Mouse (Mus musculus): ENCODE measurements around the gene Rpe. TPM values are rescaled to one million over a fixed set of nuclear protein-coding genes. Genes with fewer than 3 reads are reported as not detected.

Gene Rpe
- polyA plus RNA-seq, 1 experiment = 17.6 TPM

GRCm38 (mm10) chr1:66700149-66700692 is 410 bp upstream of the Rpe start:
- Histone ChIP-seq H3K4me3 (ENCODE audit: insufficient read depth, low read depth, low read length) (peak overlapping the region; percentile 88; the same call in 1 of the 2 replicates), H3K36me3 (ENCODE audit: control insufficient read depth, insufficient read depth, low read length) (no peaks in the 10 kb centered on the region), H3K27ac (ENCODE audit: insufficient read depth, low read depth, low read length) (peak overlapping the region; percentile 52; the same call in 1 of the 2 replicates), H3K4me1 (ENCODE audit: control insufficient read depth, insufficient read depth, low read length) (peaks cover 12% of the 10 kb centered on the region), H3K27me3 (replicated peaks; ENCODE audit: control insufficient read depth, insufficient read depth, low read length) (no peaks in the 10 kb centered on the region)
- TF ChIP-seq CTCF (conservative IDR thresholded peaks at IDR 0.05; ENCODE audit: insufficient read depth, insufficient read length, low read depth, low read length) = no peak
- no peak for TF ChIP-seq POLR2A (IDR thresholded peaks at IDR 0.05; ENCODE audit: low read depth, low read length)
- WGBS = 41% methylated on average over 5 of the region's 5 CpGs
- DNase-seq = no peak

- WGBS = 23% methylated on average over 2 of the region's 2 CpGs
Measured at GRCm38 (mm10) chr1:66701576-66701940, 927 bp downstream of the Rpe start.

GRCm38 (mm10) chr1:66702623-66703345 is 2.2 kb downstream of the Rpe start:
- H3K4me3 ChIP-seq (ENCODE audit: insufficient read depth, low read depth, low read length) = no peak overlapping the region
- peaks cover 12% of the 10 kb centered on the region for H3K4me1 ChIP-seq (ENCODE audit: control insufficient read depth, insufficient read depth, low read length)
- H3K27ac ChIP-seq (ENCODE audit: insufficient read depth, low read depth, low read length) = no peak overlapping the region
- 83% methylated on average over 4 of the region's 4 CpGs for WGBS
- TF ChIP-seq CTCF (conservative IDR thresholded peaks at IDR 0.05; ENCODE audit: insufficient read depth, insufficient read length, low read depth, low read length) (no peak), POLR2A (IDR thresholded peaks at IDR 0.05; ENCODE audit: low read depth, low read length) (no peak)
- no peaks in the 10 kb centered on the region for H3K27me3 ChIP-seq (replicated peaks; ENCODE audit: control insufficient read depth, insufficient read depth, low read length)
- no peaks in the 10 kb centered on the region; the same call in 1 of the 2 replicates for H3K36me3 ChIP-seq (ENCODE audit: control insufficient read depth, insufficient read depth, low read length)
- DNase-seq = no peak

More at GRCm38 (mm10) chr1:66701576-66701940, 927 bp downstream of the Rpe start:
- Histone ChIP-seq H3K27ac (ENCODE audit: insufficient read depth, low read depth, low read length) (no peak overlapping the region), H3K4me1 (ENCODE audit: control insufficient read depth, insufficient read depth, low read length) (peaks cover 12% of the 10 kb centered on the region), H3K36me3 (ENCODE audit: control insufficient read depth, insufficient read depth, low read length) (no peaks in the 10 kb centered on the region), H3K4me3 (ENCODE audit: insufficient read depth, low read depth, low read length) (peak overlapping the region; percentile 88), H3K27me3 (replicated peaks; ENCODE audit: control insufficient read depth, insufficient read depth, low read length) (no peaks in the 10 kb centered on the region)
- TF ChIP-seq CTCF (conservative IDR thresholded peaks at IDR 0.05; ENCODE audit: insufficient read depth, insufficient read length, low read depth, low read length) = no peak
- no peak for TF ChIP-seq POLR2A (IDR thresholded peaks at IDR 0.05; ENCODE audit: low read depth, low read length)
- no peak for DNase-seq

GRCm38 (mm10) chr1:66704523-66704922 is 3.9 kb downstream of the Rpe start:
- no peak overlapping the region for H3K27ac ChIP-seq (ENCODE audit: insufficient read depth, low read depth, low read length)
- H3K4me3 ChIP-seq (ENCODE audit: insufficient read depth, low read depth, low read length) = no peak overlapping the region
- no peaks in the 10 kb centered on the region; the same call in 1 of the 2 replicates for H3K36me3 ChIP-seq (ENCODE audit: control insufficient read depth, insufficient read depth, low read length)
- no peak for DNase-seq
- H3K4me1 ChIP-seq (ENCODE audit: control insufficient read depth, insufficient read depth, low read length) = peaks cover 12% of the 10 kb centered on the region
- 37% methylated on average over 6 of the region's 6 CpGs for WGBS
- no peaks in the 10 kb centered on the region for H3K27me3 ChIP-seq (replicated peaks; ENCODE audit: control insufficient read depth, insufficient read depth, low read length)
- TF ChIP-seq POLR2A (IDR thresholded peaks at IDR 0.05; ENCODE audit: low read depth, low read length) (no peak), CTCF (conservative IDR thresholded peaks at IDR 0.05; ENCODE audit: insufficient read depth, insufficient read length, low read depth, low read length) (no peak)

- Histone ChIP-seq H3K4me3 (ENCODE audit: insufficient read depth, low read depth, low read length) (no peak overlapping the region), H3K27ac (ENCODE audit: insufficient read depth, low read depth, low read length) (no peak overlapping the region), H3K27me3 (replicated peaks; ENCODE audit: control insufficient read depth, insufficient read depth, low read length) (no peaks in the 10 kb centered on the region), H3K4me1 (ENCODE audit: control insufficient read depth, insufficient read depth, low read length) (no peaks in the 10 kb centered on the region), H3K36me3 (ENCODE audit: control insufficient read depth, insufficient read depth, low read length) (peaks cover 4% of the 10 kb centered on the region)
- no peak for TF ChIP-seq CTCF (conservative IDR thresholded peaks at IDR 0.05; ENCODE audit: insufficient read depth, insufficient read length, low read depth, low read length)
- no peak for TF ChIP-seq POLR2A (IDR thresholded peaks at IDR 0.05; ENCODE audit: low read depth, low read length)
- WGBS = 93% methylated on average over 3 of the region's 3 CpGs
- no peak for DNase-seq
Measured at GRCm38 (mm10) chr1:66712859-66713258, 12.2 kb downstream of the Rpe start.

- Histone ChIP-seq H3K4me3 (ENCODE audit: insufficient read depth, low read depth, low read length) (no peak overlapping the region), H3K27ac (ENCODE audit: insufficient read depth, low read depth, low read length) (no peak overlapping the region), H3K4me1 (ENCODE audit: control insufficient read depth, insufficient read depth, low read length) (no peaks in the 10 kb centered on the region), H3K36me3 (ENCODE audit: control insufficient read depth, insufficient read depth, low read length) (peaks cover 5% of the 10 kb centered on the region), H3K27me3 (replicated peaks; ENCODE audit: control insufficient read depth, insufficient read depth, low read length) (no peaks in the 10 kb centered on the region)
- TF ChIP-seq POLR2A (IDR thresholded peaks at IDR 0.05; ENCODE audit: low read depth, low read length) (no peak), CTCF (conservative IDR thresholded peaks at IDR 0.05; ENCODE audit: insufficient read depth, insufficient read length, low read depth, low read length) (no peak)
- 47% methylated on average over 1 of the region's 1 CpGs for WGBS
- DNase-seq = no peak
Measured at GRCm38 (mm10) chr1:66730581-66730980, 29.9 kb downstream of the Rpe start.

GRCm38 (mm10) chr1:66768764-66769163 is 68.1 kb downstream of the Rpe start:
- TF ChIP-seq POLR2A (IDR thresholded peaks at IDR 0.05; ENCODE audit: low read depth, low read length) (no peak), CTCF (conservative IDR thresholded peaks at IDR 0.05; ENCODE audit: insufficient read depth, insufficient read length, low read depth, low read length) (no peak)

More at GRCm38 (mm10) chr1:66768764-66769163, 68.1 kb downstream of the Rpe start:
- DNase-seq = no peak
- 96% methylated on average over 1 of the region's 1 CpGs for WGBS
- 0 out of 2 replicates have a peak, but pooled peaks cover 5% of the 10 kb centered on the region for H3K36me3 ChIP-seq (ENCODE audit: control insufficient read depth, insufficient read depth, low read length)
- no peaks in the 10 kb centered on the region for H3K27me3 ChIP-seq (replicated peaks; ENCODE audit: control insufficient read depth, insufficient read depth, low read length)
- no peak overlapping the region for H3K4me3 ChIP-seq (ENCODE audit: insufficient read depth, low read depth, low read length)
- no peak overlapping the region for H3K27ac ChIP-seq (ENCODE audit: insufficient read depth, low read depth, low read length)
- no peaks in the 10 kb centered on the region for H3K4me1 ChIP-seq (ENCODE audit: control insufficient read depth, insufficient read depth, low read length)

Other genes starting within 250 kb of the Rpe start
- 0.04 and 0.06 TPM in 2 replicates for gene Unc80, start 232.5 kb upstream of the Rpe start, polyA plus RNA-seq (2012; rRNA removed)
- 8.7 and 9.7 TPM in 2 replicates for gene Kansl1l, start 116.7 kb downstream of the Rpe start, polyA plus RNA-seq (2012; rRNA removed)
- 92.0 and 123 TPM in 2 replicates for gene Acadl, start 162.4 kb downstream of the Rpe start, polyA plus RNA-seq (2012; rRNA removed)
- gene Myl1, start 244.6 kb downstream of the Rpe start, polyA plus RNA-seq (2012; rRNA removed) = 1.2 and 56.0 TPM in 2 replicates